Mouse (Mus musculus) CH12.LX (cell line): ENCODE data around the gene Fhit. TPM values are rescaled to one million over a fixed set of nuclear protein-coding genes. Genes with fewer than 3 reads are reported as not detected.

Experiments used
- DNase-seq: peaks from one replicate; pipeline ENCODE4 v3.0.0-alpha.2; 2013; ENCODE audit errors: extremely low read depth
- H3K27ac ChIP-seq: 2 replicates; pipeline ENCODE4 v1.5.1; 2012; ENCODE audit warnings: low read depth, mild to moderate bottlenecking, control low read depth, moderate library complexity; ENCODE audit not compliant: insufficient read depth
- H3K27me3 ChIP-seq: replicated peaks from 2 replicates; pipeline ENCODE3; 2012; ENCODE audit warnings: inconsistent platforms
- H3K36me3 ChIP-seq, 2 experiments: replicated peaks in 1 of 2; 2 replicates each; pipeline versions ENCODE3 to v1.6.1; 2012; ENCODE audit warnings: inconsistent platforms in 1 of 2, low read length in 1 of 2, mild to moderate bottlenecking in 1 of 2, mixed read lengths in 1 of 2, moderate library complexity in 1 of 2; ENCODE audit not compliant: control insufficient read depth in 1 of 2, insufficient read depth in 1 of 2
- H3K4me1 ChIP-seq, 2 experiments: 2 replicates each; pipeline ENCODE4 v1.6.1; 2012; ENCODE audit warnings: inconsistent platforms in 1 of 2, moderate library complexity in 1 of 2; ENCODE audit not compliant: insufficient read depth in 2 of 2, control insufficient read depth in 1 of 2
- H3K4me2 ChIP-seq: 2 replicates; pipeline ENCODE4 v1.6.1; 2012; ENCODE audit warnings: low read depth, mild to moderate bottlenecking, control low read depth; ENCODE audit not compliant: poor library complexity, insufficient read depth, severe bottlenecking
- H3K4me3 ChIP-seq, 3 experiments: fragments of 150-350 bp in 1 of 3; sonication (generic) in 1 of 3; replicated peaks in 1 of 3; 2 replicates each; pipeline versions ENCODE3 to v1.5.1; 2011 to 2012; ENCODE audit warnings: low read depth in 2 of 3, low read length in 2 of 3, mild to moderate bottlenecking in 2 of 3, moderate library complexity in 2 of 3, control low read depth in 1 of 3, improper control_type of control experiment in 1 of 3, inconsistent platforms in 1 of 3, mixed read lengths in 1 of 3; ENCODE audit not compliant: poor library complexity in 1 of 3
- H3K79me2 ChIP-seq: replicated peaks from 2 replicates; pipeline ENCODE4 v1.6.1; 2012; ENCODE audit warnings: mild to moderate bottlenecking, moderate library complexity; ENCODE audit not compliant: control insufficient read depth, poor library complexity, insufficient read depth, severe bottlenecking; ENCODE audit errors: extremely low read depth
- H3K9ac ChIP-seq: 2 replicates; pipeline ENCODE4 v1.6.1; 2012; ENCODE audit warnings: low read depth, mild to moderate bottlenecking, control low read depth, moderate library complexity; ENCODE audit not compliant: insufficient read depth
- H3K9me3 ChIP-seq: replicated peaks from 2 replicates; pipeline ENCODE3; 2012; ENCODE audit warnings: low read length, inconsistent platforms, mixed read lengths
- CHD2 ChIP-seq: IDR thresholded peaks from 2 replicates; pipeline ENCODE4 v1.6.1; 2011; ENCODE audit warnings: low read length, improper control_type of control experiment
- CTCF ChIP-seq, 2 experiments: IDR thresholded peaks in 1 of 2; conservative IDR thresholded peaks in 1 of 2; 2 replicates each; pipeline ENCODE4 v1.5.1; 2011 to 2012; ENCODE audit warnings: low read depth in 2 of 2, low read length in 2 of 2, improper control_type of control experiment in 1 of 2, inconsistent platforms in 1 of 2, mild to moderate bottlenecking in 1 of 2, moderate library complexity in 1 of 2
- E2F4 ChIP-seq: IDR thresholded peaks from 2 replicates; pipeline ENCODE4 v1.6.1; 2011; ENCODE audit warnings: low read depth, low read length, improper control_type of control experiment; ENCODE audit not compliant: insufficient replicate concordance
- EP300 ChIP-seq: IDR thresholded peaks from 2 replicates; pipeline ENCODE4 v1.6.1; 2011; ENCODE audit warnings: low read length, improper control_type of control experiment
- GABPA ChIP-seq: IDR thresholded peaks from 2 replicates; pipeline ENCODE4 v1.6.1; 2012; ENCODE audit warnings: low read depth, low read length, improper control_type of control experiment, inconsistent platforms; ENCODE audit not compliant: insufficient replicate concordance
- HCFC1 ChIP-seq: IDR thresholded peaks from 2 replicates; pipeline ENCODE4 v1.6.1; 2012; ENCODE audit warnings: low read depth, mild to moderate bottlenecking, inconsistent platforms, low read length, improper control_type of control experiment
- MAFK ChIP-seq: IDR thresholded peaks from 2 replicates; pipeline ENCODE4 v1.6.1; 2011; ENCODE audit warnings: low read length, improper control_type of control experiment; ENCODE audit not compliant: insufficient replicate concordance
- MAZ ChIP-seq: IDR thresholded peaks from 2 replicates; pipeline ENCODE4 v1.6.1; 2012; ENCODE audit warnings: low read depth, mild to moderate bottlenecking, inconsistent platforms, low read length, improper control_type of control experiment, moderate library complexity
- MEF2A ChIP-seq: IDR thresholded peaks from 2 replicates; pipeline ENCODE4 v1.6.1; 2014; ENCODE audit warnings: low read depth, mild to moderate bottlenecking, inconsistent platforms, low read length, improper control_type of control experiment, borderline replicate concordance
- MXI1 ChIP-seq: IDR thresholded peaks from 2 replicates; pipeline ENCODE4 v1.6.1; 2011; ENCODE audit warnings: mild to moderate bottlenecking, low read depth, low read length, improper control_type of control experiment
- MYC ChIP-seq: IDR thresholded peaks from 2 replicates; pipeline ENCODE4 v1.6.1; 2011; ENCODE audit warnings: low read depth, mild to moderate bottlenecking, improper control_type of control experiment, low read length
- NELFE ChIP-seq: IDR thresholded peaks from 2 replicates; pipeline ENCODE4 v1.6.1; 2011; ENCODE audit warnings: low read depth, low read length, improper control_type of control experiment
- POLR2A ChIP-seq: IDR thresholded peaks from 2 replicates; pipeline ENCODE4 v1.6.1; 2011; ENCODE audit warnings: low read depth, mild to moderate bottlenecking, improper control_type of control experiment, low read length
- POLR2AphosphoS2 ChIP-seq: IDR thresholded peaks from 2 replicates; pipeline ENCODE4 v1.6.1; 2011; ENCODE audit warnings: low read depth, low read length, improper control_type of control experiment
- TBP ChIP-seq: conservative IDR thresholded peaks from 2 replicates; pipeline ENCODE4 v1.6.1; 2011; ENCODE audit warnings: low read depth, low read length, improper control_type of control experiment
- TCF12 ChIP-seq: IDR thresholded peaks from 2 replicates; pipeline ENCODE4 v1.6.1; 2014; ENCODE audit warnings: low read depth, mild to moderate bottlenecking, inconsistent platforms, low read length, improper control_type of control experiment
- ZC3H11A ChIP-seq: IDR thresholded peaks from 2 replicates; pipeline ENCODE4 v1.6.1; 2012; ENCODE audit warnings: low read depth, mild to moderate bottlenecking, inconsistent platforms, low read length, improper control_type of control experiment
- ZKSCAN1 ChIP-seq: IDR thresholded peaks from 2 replicates; pipeline ENCODE4 v1.6.1; 2012; ENCODE audit warnings: low read depth, inconsistent platforms, low read length, improper control_type of control experiment, borderline replicate concordance
- ZMIZ1 ChIP-seq: IDR thresholded peaks from 2 replicates; pipeline ENCODE4 v1.6.1; 2012; ENCODE audit warnings: low read depth, mild to moderate bottlenecking, inconsistent platforms, low read length, improper control_type of control experiment
- dilution Hi-C: fragments of 300-500 bp; cut with MboI; formaldehyde crosslinking; loops from 2 replicates; pipeline ENCODE4 v1.14.3; 2020; ENCODE audit warnings: low sequenced_read_pairs; ENCODE audit not compliant: extremely low pct_unique_long_range_greater_than_20kb, extremely low pct_ligation_motif_present
- in situ Hi-C: fragments of 300-500 bp; cut with MboI; formaldehyde crosslinking; loops from 3 replicates; pipeline ENCODE4 v1.14.3; 2019; ENCODE audit warnings: low sequenced_read_pairs, low pct_ligation_motif_present, low pct_unique_long_range_greater_than_20kb, mixed read lengths
- polyA plus RNA-seq: library from polyadenylated mRNA; unstranded; fragments of >175 nt; gene quantifications from 2 replicates; pipeline ENCODE4 v1.2.1, GENCODE M21; 2012; ENCODE audit warnings: low read depth; ENCODE audit not compliant: insufficient read length
- total RNA-seq, 2 experiments: library from RNA; depleted of rRNA; stranded (reverse); fragments of 300-350 nt in 1 of 2; fragments of >200 nt in 1 of 2; gene quantifications; 2 replicates each; pipeline ENCODE4 v1.2.3; 2012 to 2014

The Fhit gene
- total and polyA plus RNA-seq, 3 experiments, result 0.64 to 1.9 (median 0.64) TPM

DNA sequence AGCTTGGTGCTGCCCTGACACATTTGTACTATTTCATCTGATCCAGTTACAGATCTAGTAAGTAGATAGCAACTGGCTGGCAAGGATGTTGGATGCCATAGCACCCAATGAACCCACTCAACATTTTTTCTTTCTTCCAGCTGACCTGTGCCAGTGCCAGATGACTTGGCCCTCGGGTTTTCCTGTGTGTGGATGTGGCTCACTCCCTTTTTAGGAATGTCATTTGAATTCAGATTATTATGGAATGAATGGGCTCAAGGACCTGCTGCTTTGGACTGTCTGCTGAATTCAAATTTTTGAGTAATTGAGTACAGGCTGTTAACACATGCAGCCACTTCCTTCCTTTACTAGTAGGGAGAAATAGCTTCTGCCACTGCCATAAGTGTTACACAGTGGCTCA, 1489.1 kb downstream of the Fhit start:
- Histone ChIP-seq H3K27ac (no peak overlapping the region), H3K4me2 (no peak overlapping the region), H3K36me3 (no peaks in the 10 kb centered on the region)
- dilution Hi-C loops, result no loop called here
- no peak for TF ChIP-seq CHD2
- no peak for TF ChIP-seq NELFE
- TF ChIP-seq HCFC1, result no peak
- no peak for TF ChIP-seq MAZ
- TF ChIP-seq E2F4, result no peak
- no peak for TF ChIP-seq POLR2A
- TF ChIP-seq EP300, result no peak
- TF ChIP-seq GABPA, result no peak
- TF ChIP-seq MXI1, result no peak
- TF ChIP-seq MYC, result no peak
- TF ChIP-seq TCF12, result no peak
- TF ChIP-seq MAFK, result no peak
- TF ChIP-seq MEF2A, result no peak
- no peak for TF ChIP-seq TBP
- TF ChIP-seq, all 38 proteins: peak for 0
- in situ Hi-C loops, result no loop called here
- Histone ChIP-seq H3K9me3 (peaks cover 2% of the 10 kb centered on the region), H3K4me1 (no peaks in the 10 kb centered on the region), H3K4me3 (no peak overlapping the region), H3K9ac (no peak overlapping the region), H3K79me2 (no peaks in the 10 kb centered on the region), H3K27me3 (no peaks in the 10 kb centered on the region)
- no peak for DNase-seq

DNA sequence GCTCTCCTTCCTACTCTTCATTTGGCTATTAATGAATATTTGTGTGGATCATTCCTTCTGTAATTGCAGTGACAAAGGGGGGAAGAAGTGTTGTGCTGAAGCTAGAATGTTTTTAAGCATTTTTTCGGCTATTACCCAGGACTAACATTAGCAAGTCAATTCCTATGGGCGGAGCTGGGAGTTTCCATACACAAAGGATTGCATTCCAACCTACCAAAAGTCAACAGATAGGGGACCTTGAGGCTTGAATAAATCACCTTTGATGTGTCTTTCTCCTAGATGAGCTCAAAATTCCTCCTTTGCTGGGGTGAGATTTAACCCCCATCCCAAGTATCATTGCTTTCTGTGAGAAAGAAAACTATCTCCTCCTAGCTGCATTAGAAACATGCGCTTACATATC, 1490.1 kb downstream of the Fhit start:
- no peak for DNase-seq
- no peak overlapping the region for H3K27ac ChIP-seq
- no peaks in the 10 kb centered on the region for H3K79me2 ChIP-seq
- H3K9me3 ChIP-seq, result peaks cover 2% of the 10 kb centered on the region
- TF ChIP-seq MAZ (no peak), POLR2AphosphoS2 (no peak), ZC3H11A (no peak), ZKSCAN1 (no peak), ZMIZ1 (no peak), TBP (no peak), NELFE (no peak), CTCF (conservative IDR thresholded peaks at IDR 0.05 in 1 of 2, IDR thresholded peaks at IDR 0.05 in 1 of 2; ENCODE audit: low read depth in 2 of 2, low read length in 2 of 2) (no peak)
- H3K36me3 ChIP-seq, result no peaks in the 10 kb centered on the region
- in situ Hi-C loops, result no loop called here
- H3K27me3 ChIP-seq, result no peaks in the 10 kb centered on the region
- dilution Hi-C loops, result no loop called here
- H3K4me3 ChIP-seq, result no peak overlapping the region
- no peak overlapping the region for H3K9ac ChIP-seq
- H3K4me2 ChIP-seq, result no peak overlapping the region
- no peaks in the 10 kb centered on the region for H3K4me1 ChIP-seq
